Mouse (Mus musculus): ENCODE results near the gene Gm3233. TPM values are rescaled to one million over a fixed set of nuclear protein-coding genes. Genes with fewer than 3 reads are reported as not detected.
"Not testable (repeated sequence)": the region's sequence is repeated elsewhere in the genome, so short reads cannot be mapped to it uniquely, and the experiment has no call there.

Gene Gm3233
- polyA plus RNA-seq, 1 experiment from 2014 or later: not detected

- H3K27ac ChIP-seq (ENCODE audit: low read depth, low read length); H3K4me3 ChIP-seq (ENCODE audit: low read depth, low read length); DNase-seq (ENCODE audit: low spot score); H3K9ac ChIP-seq (ENCODE audit: low read depth, low read length); H3K4me1 ChIP-seq (replicated peaks; ENCODE audit: control insufficient read depth, insufficient read depth, low read length); H3K36me3 ChIP-seq (ENCODE audit: control insufficient read depth, insufficient read depth, low read length); H3K4me2 ChIP-seq; ATAC-seq (replicated peaks; ENCODE audit: low FRiP score); H3K27me3 ChIP-seq (replicated peaks; ENCODE audit: control insufficient read depth, insufficient read depth, low read length); H3K9me3 ChIP-seq (ENCODE audit: control insufficient read depth, low read length): not testable (repeated sequence)
- WGBS: 75% methylated on average over 1 of the region's 3 CpGs
These were observed 23.9 kb upstream of the Gm3233 start for GRCm38 (mm10) chr10:77783396-77783795.

DNA sequence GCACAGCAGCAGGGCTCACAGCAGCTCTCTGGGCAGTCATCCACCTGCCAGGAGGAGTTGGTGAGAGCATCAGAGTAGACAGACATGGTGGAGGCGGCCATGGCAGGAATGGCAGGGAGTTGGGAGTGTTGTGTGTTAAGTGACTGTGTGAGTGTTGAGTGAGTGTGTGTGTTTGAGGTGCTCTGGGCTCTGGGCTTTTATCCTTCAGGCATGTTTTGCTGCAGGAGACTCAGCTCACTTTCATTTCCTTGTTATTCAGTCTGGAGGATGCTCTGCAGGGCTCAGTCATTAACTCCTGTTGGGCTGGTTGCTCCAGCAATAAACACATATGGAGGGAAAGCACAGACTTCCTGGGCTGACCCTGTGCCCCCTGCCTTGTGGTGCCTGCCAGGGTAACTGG, 23.0 kb upstream of the Gm3233 start, which contains the start of gene Gm3250:
Gm3250 (minus strand) TSS at position 101 of the 400 bp plus-strand sequence.
- not testable (repeated sequence) for H3K27me3 ChIP-seq (replicated peaks; ENCODE audit: control insufficient read depth, insufficient read depth, low read length); H3K4me1 ChIP-seq (replicated peaks; ENCODE audit: control insufficient read depth, insufficient read depth, low read length); DNase-seq (ENCODE audit: low spot score); H3K36me3 ChIP-seq (ENCODE audit: control insufficient read depth, insufficient read depth, low read length); ATAC-seq (replicated peaks; ENCODE audit: low FRiP score); H3K9ac ChIP-seq (ENCODE audit: low read depth, low read length); H3K4me3 ChIP-seq (ENCODE audit: low read depth, low read length); H3K27ac ChIP-seq (ENCODE audit: low read depth, low read length); H3K4me2 ChIP-seq; H3K9me3 ChIP-seq (ENCODE audit: control insufficient read depth, low read length)
- WGBS: 38% methylated on average over 1 of the region's 1 CpGs

DNA sequence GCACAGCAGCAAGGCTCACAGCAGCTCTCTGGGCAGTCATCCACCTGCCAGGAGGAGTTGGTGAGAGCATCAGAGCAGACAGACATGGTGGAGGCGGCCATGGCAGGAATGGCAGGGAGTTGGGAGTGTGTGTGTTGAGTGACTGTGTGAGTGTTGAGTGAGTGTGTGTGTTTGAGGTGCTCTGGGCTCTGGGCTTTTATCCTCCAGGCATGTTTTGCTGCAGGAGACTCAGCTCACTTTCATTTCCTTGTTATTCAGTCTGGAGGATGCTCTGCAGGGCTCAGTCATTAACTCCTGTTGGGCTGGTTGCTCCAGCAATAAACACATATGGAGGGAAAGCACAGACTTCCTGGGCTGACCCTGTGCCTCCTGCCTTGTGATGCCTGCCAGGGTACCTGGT, 17.4 kb upstream of the Gm3233 start, which contains the start of gene Gm7138:
Gm7138 (minus strand) TSS at position 101 of the 400 bp plus-strand sequence.
- H3K9me3 ChIP-seq (ENCODE audit: control insufficient read depth, low read length): not testable (repeated sequence)

DNA sequence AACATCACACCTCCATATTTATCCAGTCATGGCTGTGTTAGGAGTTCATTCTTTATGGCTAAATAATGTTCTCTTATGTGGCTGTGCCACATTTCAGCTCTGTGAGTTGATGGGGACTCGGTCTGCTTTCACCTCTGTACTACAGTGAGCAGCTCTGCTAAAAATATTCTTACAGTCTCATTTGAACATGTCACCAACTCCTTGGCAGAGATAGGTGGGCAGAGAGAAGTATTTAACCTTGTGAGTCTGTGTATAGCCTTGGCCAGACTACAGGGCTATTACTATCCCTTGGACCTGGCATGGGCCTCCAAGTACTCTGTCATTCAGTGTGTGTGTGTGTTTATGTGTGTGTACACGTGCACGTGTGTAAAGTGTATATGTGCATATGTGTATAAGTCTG, 12.7 kb upstream of the Gm3233 start:
- not testable (repeated sequence) for H3K27me3 ChIP-seq (replicated peaks; ENCODE audit: control insufficient read depth, insufficient read depth, low read length); H3K9ac ChIP-seq (ENCODE audit: low read depth, low read length); H3K4me3 ChIP-seq (ENCODE audit: low read depth, low read length); H3K36me3 ChIP-seq (ENCODE audit: control insufficient read depth, insufficient read depth, low read length); H3K4me1 ChIP-seq (replicated peaks; ENCODE audit: control insufficient read depth, insufficient read depth, low read length); DNase-seq (ENCODE audit: low spot score); H3K27ac ChIP-seq (ENCODE audit: low read depth, low read length); H3K9me3 ChIP-seq (ENCODE audit: control insufficient read depth, low read length); ATAC-seq (replicated peaks; ENCODE audit: low FRiP score); H3K4me2 ChIP-seq
- WGBS: 78% methylated on average over 1 of the region's 3 CpGs

More for the DNA sequence above, 17.4 kb upstream of the Gm3233 start, which contains the start of gene Gm7138:
- H3K27ac ChIP-seq (ENCODE audit: low read depth, low read length); DNase-seq (ENCODE audit: low spot score); H3K36me3 ChIP-seq (ENCODE audit: control insufficient read depth, insufficient read depth, low read length); H3K9ac ChIP-seq (ENCODE audit: low read depth, low read length); H3K27me3 ChIP-seq (replicated peaks; ENCODE audit: control insufficient read depth, insufficient read depth, low read length); H3K4me2 ChIP-seq; H3K4me1 ChIP-seq (replicated peaks; ENCODE audit: control insufficient read depth, insufficient read depth, low read length); H3K4me3 ChIP-seq (ENCODE audit: low read depth, low read length); ATAC-seq (replicated peaks; ENCODE audit: low FRiP score): not testable (repeated sequence)
- 36% methylated on average over 1 of the region's 1 CpGs for WGBS

- H3K4me2 ChIP-seq; H3K36me3 ChIP-seq (ENCODE audit: control insufficient read depth, insufficient read depth, low read length); H3K27me3 ChIP-seq (replicated peaks; ENCODE audit: control insufficient read depth, insufficient read depth, low read length); DNase-seq (ENCODE audit: low spot score); ATAC-seq (replicated peaks; ENCODE audit: low FRiP score); H3K4me1 ChIP-seq (replicated peaks; ENCODE audit: control insufficient read depth, insufficient read depth, low read length); H3K4me3 ChIP-seq (ENCODE audit: low read depth, low read length); H3K9ac ChIP-seq (ENCODE audit: low read depth, low read length); H3K9me3 ChIP-seq (ENCODE audit: control insufficient read depth, low read length); H3K27ac ChIP-seq (ENCODE audit: low read depth, low read length): not testable (repeated sequence)
- WGBS: 20% methylated on average over 1 of the region's 1 CpGs
These were observed 11.7 kb upstream of the Gm3233 start, which contains the start of gene Gm3238 for GRCm38 (mm10) chr10:77771225-77771624. Gm3238 (minus strand) TSS chr10:77771325.

GRCm38 (mm10) chr10:77769727-77770126, 10.2 kb upstream of the Gm3233 start:
- DNase-seq (ENCODE audit: low spot score): no peak
- WGBS: 62% methylated on average over 1 of the region's 1 CpGs
- Histone ChIP-seq H3K4me3 (ENCODE audit: low read depth, low read length) (no peak overlapping the region), H3K9ac (ENCODE audit: low read depth, low read length) (no peak overlapping the region), H3K4me1 (replicated peaks; ENCODE audit: control insufficient read depth, insufficient read depth, low read length) (no peaks in the 10 kb centered on the region), H3K4me2 (no peak overlapping the region), H3K27me3 (replicated peaks; ENCODE audit: control insufficient read depth, insufficient read depth, low read length) (no peaks in the 10 kb centered on the region), H3K27ac (ENCODE audit: low read depth, low read length) (no peak overlapping the region), H3K9me3 (ENCODE audit: control insufficient read depth, low read length) (no peaks in the 10 kb centered on the region), H3K36me3 (ENCODE audit: control insufficient read depth, insufficient read depth, low read length) (no peaks in the 10 kb centered on the region)
- ATAC-seq (replicated peaks; ENCODE audit: low FRiP score): no peak

DNA sequence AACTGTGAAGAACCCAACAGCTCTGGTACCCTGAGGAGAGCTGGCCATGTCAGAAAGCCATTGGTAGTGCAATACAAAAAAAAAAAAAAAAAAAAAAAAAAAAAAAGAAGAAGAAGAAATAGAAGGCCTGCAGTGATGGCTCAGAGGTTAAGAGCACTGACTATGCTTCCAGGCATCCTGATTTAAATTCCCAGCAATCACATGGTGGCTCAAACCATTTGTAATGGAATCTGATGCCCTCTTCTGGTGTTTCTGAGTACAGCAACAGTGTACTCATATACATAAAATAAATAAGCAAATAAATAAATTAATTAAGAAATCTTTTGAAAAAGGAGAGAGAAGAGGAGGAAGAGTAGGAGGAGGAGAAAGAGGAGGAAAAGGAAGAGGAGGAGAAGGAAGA, 6.0 kb downstream of the Gm3233 start:
- Histone ChIP-seq H3K4me2 (no peak overlapping the region), H3K9ac (ENCODE audit: low read depth, low read length) (no peak overlapping the region), H3K9me3 (ENCODE audit: control insufficient read depth, low read length) (no peaks in the 10 kb centered on the region), H3K36me3 (ENCODE audit: control insufficient read depth, insufficient read depth, low read length) (no peaks in the 10 kb centered on the region), H3K4me3 (ENCODE audit: low read depth, low read length) (no peak overlapping the region), H3K4me1 (replicated peaks; ENCODE audit: control insufficient read depth, insufficient read depth, low read length) (no peaks in the 10 kb centered on the region), H3K27ac (ENCODE audit: low read depth, low read length) (no peak overlapping the region), H3K27me3 (replicated peaks; ENCODE audit: control insufficient read depth, insufficient read depth, low read length) (no peaks in the 10 kb centered on the region)
- no peak for DNase-seq (ENCODE audit: low spot score)
- no peak for ATAC-seq (replicated peaks; ENCODE audit: low FRiP score)

GRCm38 (mm10) chr10:77752312-77752711, 7.2 kb downstream of the Gm3233 start:
- 53% methylated on average over 3 of the region's 3 CpGs for WGBS
- H3K27ac ChIP-seq (ENCODE audit: low read depth, low read length); ATAC-seq (replicated peaks; ENCODE audit: low FRiP score); H3K4me3 ChIP-seq (ENCODE audit: low read depth, low read length); H3K36me3 ChIP-seq (ENCODE audit: control insufficient read depth, insufficient read depth, low read length); H3K4me2 ChIP-seq; H3K9ac ChIP-seq (ENCODE audit: low read depth, low read length); DNase-seq (ENCODE audit: low spot score); H3K27me3 ChIP-seq (replicated peaks; ENCODE audit: control insufficient read depth, insufficient read depth, low read length); H3K4me1 ChIP-seq (replicated peaks; ENCODE audit: control insufficient read depth, insufficient read depth, low read length); H3K9me3 ChIP-seq (ENCODE audit: control insufficient read depth, low read length): not testable (repeated sequence)

DNA sequence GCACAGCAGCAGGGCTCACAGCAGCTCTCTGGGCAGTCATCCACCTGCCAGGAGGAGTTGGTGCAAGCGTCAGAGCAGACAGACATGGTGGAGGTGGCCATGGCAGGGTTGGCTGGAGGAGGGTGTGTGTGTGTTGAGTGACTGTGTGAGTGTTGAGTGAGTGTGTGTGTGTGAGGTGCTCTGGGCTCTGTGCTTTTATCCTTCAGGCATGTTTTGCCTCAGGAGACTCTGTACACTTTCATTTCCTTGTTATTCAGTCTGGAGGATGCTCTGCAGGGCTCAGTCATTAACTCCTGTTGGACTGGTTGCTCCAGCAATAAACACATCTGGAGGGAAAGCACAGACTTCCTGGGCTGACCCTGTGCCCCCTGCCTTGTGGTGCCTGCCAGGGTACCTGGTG, 8.2 kb downstream of the Gm3233 start, which contains the start of gene Gm9736:
Gm9736 (minus strand) TSS at position 101 of the 400 bp plus-strand sequence.
- not testable (repeated sequence) for H3K36me3 ChIP-seq (ENCODE audit: control insufficient read depth, insufficient read depth, low read length); H3K27ac ChIP-seq (ENCODE audit: low read depth, low read length); H3K4me2 ChIP-seq; DNase-seq (ENCODE audit: low spot score); H3K27me3 ChIP-seq (replicated peaks; ENCODE audit: control insufficient read depth, insufficient read depth, low read length); H3K9me3 ChIP-seq (ENCODE audit: control insufficient read depth, low read length); H3K4me3 ChIP-seq (ENCODE audit: low read depth, low read length); H3K4me1 ChIP-seq (replicated peaks; ENCODE audit: control insufficient read depth, insufficient read depth, low read length); ATAC-seq (replicated peaks; ENCODE audit: low FRiP score); H3K9ac ChIP-seq (ENCODE audit: low read depth, low read length)
- 50% methylated on average over 1 of the region's 1 CpGs for WGBS
